Mouse (Mus musculus): Measurements from ENCODE around the gene Il17d. TPM values are rescaled to one million over a fixed set of nuclear protein-coding genes. Genes with fewer than 3 reads are reported as not detected.

Il17d gene
- not detected for polyA plus RNA-seq (2017; shearing (Covaris generic))

GRCm38 (mm10) chr14:57524671-57525387 is at the start of gene Il17d:
Gene Il17d, plus strand, starts transcription at chr14:57524777.

GRCm38 (mm10) chr14:57571155-57572133 is 46.9 kb downstream of the Il17d start, which contains the start of gene Eef1akmt1:
Gene Eef1akmt1, minus strand, starts transcription at chr14:57571612.

Other genes starting within 250 kb of the Il17d start
- gene Cryl1, start 126.2 kb upstream of the Il17d start, polyA plus RNA-seq (2017; shearing (Covaris generic)), result 26.1 TPM
- 2.1 TPM for gene Ift88, start 100.7 kb upstream of the Il17d start, polyA plus RNA-seq (2017; shearing (Covaris generic))
- 141 TPM for gene Eef1akmt1, start 46.8 kb downstream of the Il17d start, polyA plus RNA-seq (2017; shearing (Covaris generic))
- gene Xpo4, start 140.7 kb downstream of the Il17d start, polyA plus RNA-seq (2017; shearing (Covaris generic)), result 42.9 TPM
- not detected for gene Gm49361, start 221.3 kb downstream of the Il17d start, polyA plus RNA-seq (2017; shearing (Covaris generic))
- 66.3 TPM for gene Lats2, start 233.6 kb downstream of the Il17d start, polyA plus RNA-seq (2017; shearing (Covaris generic))